Mouse (Mus musculus) liver, embryonic 14.5 days (tissue): ENCODE measurements around the gene Rpgrip1l.

Source experiments
- CTCF ChIP-seq: IDR thresholded peaks from 2 replicates; pipeline ENCODE4 v1.5.1; 2016; ENCODE audit warnings: antibody characterized with exemption, low read depth, control low read depth
- EP300 ChIP-seq: IDR thresholded peaks from 2 replicates; pipeline ENCODE4 v1.6.1; 2016; ENCODE audit warnings: antibody characterized with exemption, low read depth

DNA sequence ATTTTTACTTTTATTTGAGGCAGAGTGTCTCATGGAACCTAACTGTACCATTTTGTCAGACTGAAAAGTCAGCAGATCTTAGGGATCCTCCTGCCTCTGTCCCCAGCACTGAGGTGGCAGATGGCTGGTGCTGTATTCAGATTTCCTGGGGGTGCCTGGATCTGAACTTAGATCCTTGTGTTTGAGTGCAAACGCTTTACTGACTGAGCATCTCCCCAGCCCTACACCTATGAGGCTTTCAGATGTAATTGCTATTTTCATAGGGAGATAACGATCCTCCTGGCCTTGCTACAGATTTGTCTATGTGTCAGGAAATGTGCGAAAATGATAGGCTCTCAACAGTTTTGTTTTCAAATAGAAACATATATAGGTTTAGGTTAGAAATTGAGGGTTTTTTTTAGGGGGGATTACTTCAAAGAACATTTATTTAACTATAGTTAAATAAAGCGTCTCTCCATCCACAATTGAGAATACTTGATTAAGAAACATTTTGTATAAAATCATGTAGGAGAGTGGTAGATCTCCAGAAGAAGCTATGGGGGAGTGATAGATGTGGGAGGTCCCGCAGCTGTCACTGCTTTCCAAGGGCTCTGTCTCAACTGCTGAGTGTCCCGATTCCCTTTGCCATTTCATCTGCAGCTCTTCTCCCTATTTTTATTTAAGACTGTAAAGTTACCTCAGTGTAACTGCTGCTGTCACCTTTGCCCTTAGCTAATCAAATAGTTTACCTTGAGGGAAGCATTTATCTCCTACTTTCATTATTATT lies 25.5 kb upstream of the Rpgrip1l start:
- TF ChIP-seq CTCF (no peak), EP300 (no peak)
